Mouse (Mus musculus) ES-Bruce4 (cell line): Measurements from ENCODE around the gene 4930583I09Rik.

ENCODE experiments used
- CTCF ChIP-seq: IDR thresholded peaks from one replicate; pipeline ENCODE4 v1.8.1; 2011; ENCODE audit warnings: low read depth, low read length
- EP300 ChIP-seq: IDR thresholded peaks from 2 replicates; pipeline ENCODE4 v1.6.1; 2011; ENCODE audit warnings: low read depth, low read length; ENCODE audit not compliant: insufficient read depth

- no peak for TF ChIP-seq CTCF
- TF ChIP-seq EP300: no peak
These were observed at the start of gene 4930583I09Rik for GRCm38 (mm10) chr17:64835928-64836327.
